Mouse (Mus musculus): ENCODE data around the gene Sgpp1.
"Not testable (repeated sequence)": the region's sequence is repeated elsewhere in the genome, so short reads cannot be mapped to it uniquely, and the experiment has no call there.

- not testable (repeated sequence) for TF ChIP-seq CTCF (IDR thresholded peaks at IDR 0.05; ENCODE audit: borderline replicate concordance, control insufficient read depth, extremely low read depth, insufficient read depth, low read length, poor library complexity); POLR2A (IDR thresholded peaks at IDR 0.05; ENCODE audit: control insufficient read depth, extremely low read depth, insufficient read depth, low read length, poor library complexity)
Measured at GRCm38 (mm10) chr12:75684026-75684425, 51.5 kb downstream of the Sgpp1 start.
